Mouse (Mus musculus) hindbrain, embryonic 11.5 days (tissue): ENCODE results near the gene Bmp5. TPM values are rescaled to one million over a fixed set of nuclear protein-coding genes. Genes with fewer than 3 reads are reported as not detected.

ENCODE experiments used
- ATAC-seq: fragments of 200-750 bp; cut with Nextera tagmentation; 2 replicates; pipeline ENCODE4 v1.8.0; 2017; ENCODE audit warnings: mild to moderate bottlenecking, moderate TSS enrichment, moderate library complexity; ENCODE audit not compliant: low FRiP score
- DNase-seq: peaks from one replicate; pipeline ENCODE4 v3.0.0-alpha.2; 2015; ENCODE audit warnings: low spot score
- H3K27ac ChIP-seq: fragments of 300-500 bp; sonication (generic); 2 replicates; pipeline ENCODE4 v1.5.1; 2014; ENCODE audit warnings: mild to moderate bottlenecking, low read depth, low read length
- H3K27me3 ChIP-seq: fragments of 300-500 bp; sonication (generic); 2 replicates; pipeline ENCODE4 v1.6.1; 2014; ENCODE audit warnings: mild to moderate bottlenecking, low read length, moderate library complexity, mixed read lengths; ENCODE audit not compliant: control insufficient read depth, insufficient read depth
- H3K36me3 ChIP-seq: fragments of 300-500 bp; sonication (generic); 2 replicates; pipeline ENCODE4 v1.6.1; 2014; ENCODE audit warnings: mild to moderate bottlenecking, low read length, moderate library complexity, mixed read lengths; ENCODE audit not compliant: control insufficient read depth, insufficient read depth
- H3K4me1 ChIP-seq: fragments of 300-500 bp; sonication (generic); replicated peaks from 2 replicates; pipeline ENCODE4 v1.6.1; 2014; ENCODE audit warnings: low read length, mixed read lengths; ENCODE audit not compliant: control insufficient read depth, insufficient read depth
- H3K4me2 ChIP-seq: fragments of 300-500 bp; sonication (generic); replicated peaks from 2 replicates; pipeline ENCODE4 v1.6.1; 2014; ENCODE audit warnings: mild to moderate bottlenecking, low read depth, low read length
- H3K4me3 ChIP-seq: fragments of 300-500 bp; sonication (generic); 2 replicates; pipeline ENCODE4 v1.5.1; 2014; ENCODE audit warnings: low read depth, low read length
- H3K9ac ChIP-seq: fragments of 300-500 bp; sonication (generic); 2 replicates; pipeline ENCODE4 v1.6.1; 2014; ENCODE audit warnings: low read depth, low read length
- H3K9me3 ChIP-seq: fragments of 300-500 bp; sonication (generic); 2 replicates; pipeline ENCODE4 v1.6.1; 2016; ENCODE audit warnings: low read length; ENCODE audit not compliant: control insufficient read depth
- WGBS: fragments of 180-500 bp; shearing (Covaris S2); extraction: QIAGEN DNeasy Blood & Tissue Kit; methylation state at CpG from one replicate; pipeline ENCODE4 v1.1.7; 2014; 5-methylcytosine and 5-hydroxymethylcytosine counted together
- polyA plus RNA-seq: library from polyadenylated mRNA; unstranded; fragments of >200 nt; fragmentation: Nextera tagmentation; extraction: Ambion mirVana; gene quantifications from 2 replicates; pipeline ENCODE4 v1.2.1, GENCODE M21; 2014

The Bmp5 gene
- polyA plus RNA-seq, 1 experiment from 2014 or later: 5.1 TPM

- Histone ChIP-seq H3K4me1 (no peaks in the 10 kb centered on the region), H3K27ac (no peak overlapping the region), H3K4me3 (no peak overlapping the region), H3K9me3 (no peaks in the 10 kb centered on the region), H3K36me3 (no peaks in the 10 kb centered on the region), H3K9ac (no peak overlapping the region), H3K4me2 (no peak overlapping the region), H3K27me3 (no peaks in the 10 kb centered on the region)
- no peak for DNase-seq
- no peak for ATAC-seq
- WGBS: 97% methylated on average over 1 of the region's 1 CpGs
These were observed 40.0 kb downstream of the Bmp5 start for GRCm38 (mm10) chr9:75815161-75815560.

GRCm38 (mm10) chr9:75818400-75818799, 43.2 kb downstream of the Bmp5 start:
- no peak overlapping the region for H3K4me3 ChIP-seq
- H3K9me3 ChIP-seq: no peaks in the 10 kb centered on the region
- H3K4me1 ChIP-seq: no peaks in the 10 kb centered on the region
- H3K27me3 ChIP-seq: no peaks in the 10 kb centered on the region
- DNase-seq (no peak), ATAC-seq (no peak)
- H3K36me3 ChIP-seq: no peaks in the 10 kb centered on the region
- no peak overlapping the region for H3K4me2 ChIP-seq
- H3K27ac ChIP-seq: no peak overlapping the region
- no peak overlapping the region for H3K9ac ChIP-seq
- WGBS: 79% methylated on average over 5 of the region's 5 CpGs

- Histone ChIP-seq H3K9ac (no peak overlapping the region), H3K4me2 (no peak overlapping the region), H3K27me3 (no peaks in the 10 kb centered on the region), H3K9me3 (no peaks in the 10 kb centered on the region), H3K27ac (no peak overlapping the region), H3K4me1 (no peaks in the 10 kb centered on the region), H3K4me3 (no peak overlapping the region), H3K36me3 (no peaks in the 10 kb centered on the region)
- 73% methylated on average over 9 of the region's 9 CpGs for WGBS
- ATAC-seq (peak; percentile 72), DNase-seq (peak; percentile 17)
These were observed 57.3 kb downstream of the Bmp5 start for GRCm38 (mm10) chr9:75832468-75832867.

GRCm38 (mm10) chr9:75833189-75833732, 58.1 kb downstream of the Bmp5 start:
- Histone ChIP-seq H3K4me2 (no peak overlapping the region), H3K4me3 (no peak overlapping the region), H3K9ac (no peak overlapping the region), H3K36me3 (no peaks in the 10 kb centered on the region), H3K9me3 (no peaks in the 10 kb centered on the region), H3K27ac (no peak overlapping the region), H3K27me3 (no peaks in the 10 kb centered on the region), H3K4me1 (no peaks in the 10 kb centered on the region)
- DNase-seq: peak; percentile 11
- ATAC-seq: no peak; the same call in 1 of the 2 replicates
- 77% methylated on average over 5 of the region's 5 CpGs for WGBS

- Histone ChIP-seq H3K9me3 (no peaks in the 10 kb centered on the region), H3K4me3 (no peak overlapping the region), H3K27ac (no peak overlapping the region), H3K9ac (no peak overlapping the region), H3K27me3 (no peaks in the 10 kb centered on the region), H3K36me3 (no peaks in the 10 kb centered on the region), H3K4me2 (no peak overlapping the region), H3K4me1 (no peaks in the 10 kb centered on the region)
- 55% methylated on average over 3 of the region's 3 CpGs for WGBS
- ATAC-seq (no peak), DNase-seq (no peak)
These were observed 64.3 kb downstream of the Bmp5 start for GRCm38 (mm10) chr9:75839450-75839849.

GRCm38 (mm10) chr9:75840841-75841240, 65.7 kb downstream of the Bmp5 start:
- Histone ChIP-seq H3K4me2 (no peak overlapping the region), H3K27me3 (no peaks in the 10 kb centered on the region), H3K9ac (no peak overlapping the region), H3K4me3 (no peak overlapping the region), H3K9me3 (no peaks in the 10 kb centered on the region), H3K36me3 (no peaks in the 10 kb centered on the region), H3K27ac (no peak overlapping the region), H3K4me1 (no peaks in the 10 kb centered on the region)
- 88% methylated on average over 6 of the region's 6 CpGs for WGBS
- DNase-seq: no peak
- ATAC-seq: no peak

GRCm38 (mm10) chr9:75846010-75846409, 70.8 kb downstream of the Bmp5 start:
- no peak for DNase-seq
- H3K4me2 ChIP-seq: no peak overlapping the region
- no peaks in the 10 kb centered on the region for H3K36me3 ChIP-seq
- H3K4me3 ChIP-seq: no peak overlapping the region
- no peak for ATAC-seq
- no peaks in the 10 kb centered on the region for H3K27me3 ChIP-seq
- no peak overlapping the region for H3K27ac ChIP-seq
- no peaks in the 10 kb centered on the region for H3K9me3 ChIP-seq
- H3K9ac ChIP-seq: no peak overlapping the region
- no peaks in the 10 kb centered on the region for H3K4me1 ChIP-seq

- Histone ChIP-seq H3K9me3 (no peaks in the 10 kb centered on the region), H3K27me3 (no peaks in the 10 kb centered on the region), H3K4me1 (no peaks in the 10 kb centered on the region), H3K9ac (no peak overlapping the region), H3K4me2 (no peak overlapping the region), H3K27ac (no peak overlapping the region), H3K36me3 (no peaks in the 10 kb centered on the region), H3K4me3 (no peak overlapping the region)
- WGBS: 74% methylated on average over 5 of the region's 5 CpGs
- no peak; the same call in 1 of the 2 replicates for ATAC-seq
- DNase-seq: no peak
These were observed 75.6 kb downstream of the Bmp5 start for GRCm38 (mm10) chr9:75850670-75851228.

- H3K4me3 ChIP-seq: no peak overlapping the region
- no peaks in the 10 kb centered on the region for H3K4me1 ChIP-seq
- no peaks in the 10 kb centered on the region for H3K9me3 ChIP-seq
- ATAC-seq (no peak), DNase-seq (no peak)
- H3K27ac ChIP-seq: no peak overlapping the region
- no peaks in the 10 kb centered on the region for H3K27me3 ChIP-seq
- no peak overlapping the region for H3K4me2 ChIP-seq
- 86% methylated on average over 3 of the region's 3 CpGs for WGBS
- no peak overlapping the region for H3K9ac ChIP-seq
- H3K36me3 ChIP-seq: no peaks in the 10 kb centered on the region
These were observed 83.0 kb downstream of the Bmp5 start for GRCm38 (mm10) chr9:75858161-75858560.
